Mouse (Mus musculus): ENCODE measurements at regions not wholly inside any gene's neighbourhood (a gene's known extent, or its start where the extent isn't known, plus 50 kb on each side); places are given as distances from the start of the nearest gene placed in this dataset.

DNA sequence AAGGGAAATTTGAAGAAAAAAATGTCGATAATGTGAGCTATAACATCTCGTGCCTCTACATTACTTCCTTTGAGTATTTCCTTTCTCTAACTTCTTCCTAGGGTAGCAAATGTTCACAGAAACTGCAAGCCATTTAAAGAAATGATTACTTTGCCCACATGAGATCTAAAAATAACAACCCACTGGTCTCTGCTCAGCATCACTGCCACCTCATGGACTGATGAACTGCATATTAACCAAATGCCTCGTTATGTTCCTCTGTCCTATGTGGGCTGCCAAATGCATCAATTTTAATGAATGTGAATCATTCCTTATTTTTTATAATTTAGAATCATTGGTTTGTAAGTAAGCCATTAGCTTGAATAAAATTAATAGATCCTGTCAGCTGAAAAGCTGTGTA, 590.0 kb upstream of the Nr3c2 start:
- no peak for DNase-seq (ENCODE audit: low read depth, low spot score)

DNA sequence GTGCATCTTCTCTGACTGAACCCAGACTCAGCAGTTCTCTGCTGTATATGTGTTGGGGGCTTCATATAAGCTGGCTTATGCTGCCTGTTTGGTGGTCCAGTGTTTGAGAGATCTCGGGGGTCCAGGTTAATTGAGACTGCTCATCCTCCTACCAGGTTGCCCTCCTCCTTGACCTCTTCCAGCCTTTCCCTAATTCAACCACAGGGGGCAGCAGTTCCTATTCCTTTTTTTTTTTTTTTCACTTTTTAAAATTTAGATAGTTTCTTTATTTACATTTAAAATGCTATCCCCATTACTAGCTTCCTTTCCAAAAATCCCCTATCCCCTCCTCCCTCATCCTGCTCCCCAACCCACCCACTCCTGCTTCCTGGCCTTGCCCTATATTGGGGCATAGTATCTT, 570.7 kb upstream of the Nr3c2 start:
- DNase-seq (ENCODE audit: low read depth, low spot score), result no peak

- no peak for DNase-seq (ENCODE audit: low read depth, low spot score)
Observed at GRCm38 (mm10) chr8:76343072-76343471, 556.2 kb upstream of the Nr3c2 start.

DNA sequence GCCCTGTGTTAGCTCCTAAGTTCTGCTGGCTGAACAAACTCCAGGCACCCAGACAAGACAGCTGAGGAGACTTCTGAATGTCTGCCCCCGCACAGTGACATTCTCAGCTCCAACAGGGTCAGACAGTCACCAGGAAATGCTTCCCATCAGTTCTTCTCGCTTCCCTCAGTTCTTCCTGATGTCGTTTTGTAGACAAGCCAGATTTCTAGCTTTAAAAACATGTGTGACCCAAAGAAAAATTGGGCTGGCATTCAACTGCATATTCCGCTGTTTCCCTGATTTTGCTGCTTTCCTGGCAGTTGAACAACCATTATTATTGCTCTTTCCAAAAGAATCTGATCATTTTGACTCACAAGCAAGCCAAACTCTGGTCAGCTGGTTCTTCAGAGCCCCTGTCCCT, 553.1 kb upstream of the Nr3c2 start:
- no peak for DNase-seq (ENCODE audit: low read depth, low spot score)

GRCm38 (mm10) chr8:76346832-76347231, 552.4 kb upstream of the Nr3c2 start:
- DNase-seq (ENCODE audit: low read depth, low spot score), result no peak

GRCm38 (mm10) chr8:76374314-76374713, 524.9 kb upstream of the Nr3c2 start:
- DNase-seq (ENCODE audit: low read depth, low spot score), result no peak

GRCm38 (mm10) chr8:76377711-76378110, 521.5 kb upstream of the Nr3c2 start:
- no peak for DNase-seq (ENCODE audit: low read depth, low spot score)

DNA sequence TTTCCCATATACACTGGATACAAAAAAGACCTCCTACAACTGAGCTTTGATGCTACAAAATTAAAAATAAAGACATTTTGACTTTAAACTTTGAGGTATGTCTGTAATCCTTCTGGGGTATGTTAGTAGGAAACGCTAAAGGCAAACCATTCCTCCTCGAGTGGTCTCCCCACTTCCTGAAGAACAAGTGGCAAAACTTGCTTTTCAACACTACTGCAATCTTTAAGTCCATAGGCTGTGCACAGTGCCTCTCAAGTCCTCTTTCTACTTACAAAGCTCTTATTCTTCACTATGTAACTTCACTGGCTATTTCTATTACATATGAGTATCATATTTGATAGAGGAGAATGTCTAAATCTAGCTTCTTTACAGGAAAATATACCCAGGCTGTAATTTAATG, 517.6 kb upstream of the Nr3c2 start:
- no peak for DNase-seq (ENCODE audit: low read depth, low spot score)

- DNase-seq (ENCODE audit: low read depth, low spot score), result no peak
Observed at GRCm38 (mm10) chr8:76383583-76384281, 515.5 kb upstream of the Nr3c2 start.

GRCm38 (mm10) chr8:76384282-76384637, 515.0 kb upstream of the Nr3c2 start:
- no peak for DNase-seq (ENCODE audit: low read depth, low spot score)

DNA sequence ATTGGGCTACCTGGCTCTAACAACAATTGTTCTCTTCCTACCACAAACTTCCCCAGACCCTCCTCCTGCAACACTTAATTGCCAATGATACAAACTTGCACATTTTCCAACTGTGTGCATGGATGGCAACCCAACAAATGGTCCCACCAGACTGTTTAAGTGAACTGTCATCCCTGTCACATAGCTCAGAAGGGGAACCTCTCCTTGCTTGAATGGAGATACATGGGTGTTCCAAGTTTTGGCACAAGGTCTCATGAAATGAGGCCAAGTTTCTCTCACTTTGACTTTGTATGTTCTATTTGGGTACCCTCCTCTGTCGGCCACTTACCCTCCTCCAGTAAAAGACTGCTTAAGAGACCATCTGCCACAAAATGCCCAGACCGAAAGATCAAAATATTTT, 507.2 kb upstream of the Nr3c2 start:
- no peak for DNase-seq (ENCODE audit: low read depth, low spot score)

DNA sequence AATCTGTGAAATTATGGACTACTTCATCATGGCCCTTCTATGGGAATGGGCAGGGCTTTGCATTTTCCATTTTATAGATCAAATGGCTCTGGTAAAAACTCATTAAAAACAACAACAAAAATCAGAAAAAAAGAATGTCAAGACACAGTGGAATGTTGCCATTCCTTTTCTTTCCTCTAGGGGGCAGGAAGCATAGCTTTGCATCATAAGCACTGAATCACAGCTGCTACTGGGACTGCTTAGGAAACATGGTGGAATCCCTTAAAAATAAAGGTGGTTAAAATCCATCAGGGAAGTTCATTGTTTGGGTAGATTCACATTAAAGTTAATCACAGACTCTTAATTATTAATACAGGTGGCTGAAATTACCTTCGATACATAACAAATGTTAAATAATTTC, 476.8 kb upstream of the Nr3c2 start:
- peak; percentile 15 for DNase-seq (ENCODE audit: low read depth, low spot score)

GRCm38 (mm10) chr8:76422861-76423532, 476.2 kb upstream of the Nr3c2 start:
- no peak for DNase-seq (ENCODE audit: low read depth, low spot score)

DNA sequence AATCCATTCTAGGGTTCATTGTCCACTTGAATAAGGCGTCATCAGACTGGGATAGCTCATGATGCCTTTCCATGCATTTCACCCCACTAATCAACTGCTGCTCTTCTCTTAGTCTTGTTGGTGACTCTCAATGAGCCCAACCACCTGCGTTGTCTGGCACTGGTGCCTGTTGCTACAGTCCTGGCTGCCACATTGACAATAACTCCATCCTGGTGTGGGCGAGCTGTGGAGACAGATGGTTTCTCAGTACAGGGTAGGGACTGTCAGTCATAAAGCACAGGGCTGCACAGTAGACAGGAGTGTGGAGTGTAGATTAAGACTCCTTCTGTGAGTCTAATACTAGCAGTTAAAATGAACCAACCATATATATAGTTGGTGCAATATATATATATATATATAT, 469.4 kb upstream of the Nr3c2 start:
- DNase-seq (ENCODE audit: low read depth, low spot score), result no peak

- DNase-seq (ENCODE audit: low read depth, low spot score), result no peak
Observed at GRCm38 (mm10) chr8:76432813-76433212, 466.4 kb upstream of the Nr3c2 start.

GRCm38 (mm10) chr8:76437951-76438350, 461.3 kb upstream of the Nr3c2 start:
- no peak for DNase-seq (ENCODE audit: low read depth, low spot score)

GRCm38 (mm10) chr8:76474464-76475208, 424.6 kb upstream of the Nr3c2 start:
- no peak for DNase-seq (ENCODE audit: low read depth, low spot score)

DNA sequence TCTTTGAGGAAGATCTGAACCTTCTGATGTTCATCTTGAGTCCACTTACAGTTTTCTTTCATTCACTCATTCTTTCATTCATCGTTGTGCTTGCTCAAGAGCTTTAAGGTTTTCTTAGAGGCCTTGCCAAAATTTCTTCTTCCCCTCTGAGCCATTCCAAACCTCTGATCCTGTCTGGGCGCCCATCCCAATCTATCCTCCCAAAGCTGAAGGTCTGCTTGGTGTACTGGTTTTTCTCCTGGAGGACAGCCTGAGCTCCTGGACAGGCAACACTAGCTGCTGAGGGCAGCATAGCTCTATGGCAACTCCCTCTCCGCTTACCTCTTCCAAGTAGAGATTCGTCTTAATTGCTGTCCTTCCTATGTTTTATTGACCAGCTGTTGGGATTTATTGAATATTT, 420.3 kb upstream of the Nr3c2 start:
- DNase-seq (ENCODE audit: low read depth, low spot score), result no peak

- no peak for DNase-seq (ENCODE audit: low read depth, low spot score)
Observed at GRCm38 (mm10) chr8:76503621-76504020, 395.6 kb upstream of the Nr3c2 start.

DNA sequence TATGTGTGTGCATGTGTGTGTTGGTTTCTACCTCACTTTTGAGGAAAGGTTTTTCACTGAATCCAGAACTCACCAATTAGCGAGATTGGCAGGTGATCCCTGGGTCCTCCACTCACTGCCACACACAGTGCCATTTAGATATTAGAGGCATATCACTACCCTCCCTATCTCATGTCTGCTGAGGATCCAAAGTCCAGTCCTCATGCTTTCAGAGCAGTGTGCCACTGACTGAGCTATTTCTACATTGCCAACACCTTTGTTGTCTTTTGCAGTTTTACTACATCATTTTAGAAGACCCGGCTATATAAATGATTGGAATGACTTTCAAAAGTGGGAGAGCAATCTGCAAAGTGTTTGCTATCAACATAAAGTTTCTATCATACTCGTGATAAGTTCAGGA, 392.0 kb upstream of the Nr3c2 start:
- DNase-seq (ENCODE audit: low read depth, low spot score), result no peak

DNA sequence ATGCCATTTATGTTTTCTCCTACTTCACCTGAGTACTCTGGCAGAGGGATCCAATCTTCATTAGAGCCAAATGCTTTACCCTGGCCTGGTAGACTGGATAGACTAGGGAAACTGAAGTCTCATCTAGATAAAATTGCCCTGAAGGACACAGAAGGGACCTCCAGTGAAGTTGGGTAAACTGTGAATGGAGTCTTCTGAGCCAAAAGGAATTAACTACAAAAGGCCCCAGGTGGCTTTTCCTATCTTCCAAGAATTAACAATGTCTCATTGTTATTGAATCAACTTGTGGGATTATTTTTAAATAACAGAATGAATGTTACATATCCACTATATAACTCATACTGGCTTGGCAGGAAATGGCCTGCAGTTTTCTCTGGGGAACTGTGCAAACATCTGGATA, 390.0 kb upstream of the Nr3c2 start:
- DNase-seq (ENCODE audit: low read depth, low spot score), result no peak

DNA sequence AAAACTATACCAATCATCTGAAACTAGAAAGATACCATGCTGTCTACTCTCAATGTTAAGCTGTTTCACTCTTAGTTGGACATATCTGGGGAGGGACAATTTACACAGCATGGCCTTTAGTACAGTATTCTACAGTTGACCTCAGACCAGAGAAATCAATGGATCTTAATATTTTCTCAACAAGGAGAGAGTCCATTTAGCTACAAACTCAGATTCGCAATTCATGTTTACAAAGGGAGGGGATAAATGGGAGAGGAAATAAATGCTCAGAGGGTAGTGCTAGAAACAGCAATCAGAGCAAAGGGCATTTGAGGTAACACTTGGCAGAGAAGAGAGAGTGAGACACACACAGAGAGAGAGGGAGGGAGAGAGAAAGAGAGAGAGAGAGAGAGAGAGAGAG, 385.1 kb upstream of the Nr3c2 start:
- DNase-seq (ENCODE audit: low read depth, low spot score), result no peak

All from R1 (cell line).